Mouse (Mus musculus): ENCODE data around the gene Ppie. TPM values are rescaled to one million over a fixed set of nuclear protein-coding genes. Genes with fewer than 3 reads are reported as not detected.
A peak's percentile ranks its signal among the peaks of the same experiment; 100 is the strongest.
"Not testable (repeated sequence)": the region's sequence is repeated elsewhere in the genome, so short reads cannot be mapped to it uniquely, and the experiment has no call there.

Ppie gene
- 10 to 100 TPM; 20.7 to 22.6 TPM for total RNA-seq (2021)
- long read RNA-seq, experiment 1, transcript Ppie-201 (10 exons, 1,188 nt): major isoform, 15 of 30 reads
- long read RNA-seq, experiment 1, partial matches to known transcripts: 1 of 30 reads
- long read RNA-seq, experiment 1, other reads (novel, unspliced or antisense): 14 of 30 reads
- long read RNA-seq, experiment 2, transcript Ppie-201 (10 exons, 1,188 nt): major isoform, 20 of 27 reads
- long read RNA-seq, experiment 2, partial matches to known transcripts: 1 of 27 reads
- long read RNA-seq, experiment 2, other reads (novel, unspliced or antisense): 6 of 27 reads

- peak; percentile 58 to 68 for DNase-seq (ENCODE audit: low spot score in 2 of 2)
- intact Hi-C loops (cut with DNase I): no loop called here
Measured at GRCm38 (mm10) chr4:123139513-123140154, at the start of gene Ppie. Gene Ppie (minus strand): TSS chr4:123139951.

- intact Hi-C loops (cut with DNase I): no loop called here
- DNase-seq (ENCODE audit: low spot score in 2 of 2): peak; percentile 58 to 69
Measured at GRCm38 (mm10) chr4:123184816-123185215, 45.1 kb upstream of the Ppie start.

GRCm38 (mm10) chr4:123183239-123184056 lies 43.7 kb upstream of the Ppie start:
- intact Hi-C loops (cut with DNase I): no loop called here
- peak; percentile 87 to 95 for DNase-seq (ENCODE audit: low spot score in 2 of 2)

GRCm38 (mm10) chr4:123182328-123183238 lies 42.8 kb upstream of the Ppie start, which contains the start of gene Hpcal4:
Gene Hpcal4 (plus strand): TSS chr4:123183227.
- peak; percentile 57 to 69 for DNase-seq (ENCODE audit: low spot score in 2 of 2)
- intact Hi-C loops (cut with DNase I): no loop called here

- intact Hi-C loops (cut with DNase I): no loop called here
- no peak for DNase-seq (ENCODE audit: low spot score in 2 of 2)
Measured at GRCm38 (mm10) chr4:123171811-123172210, 32.1 kb upstream of the Ppie start.

GRCm38 (mm10) chr4:123164157-123164556 lies 24.4 kb upstream of the Ppie start:
- intact Hi-C loops (cut with DNase I): no loop called here
- DNase-seq (ENCODE audit: low spot score in 2 of 2): peak; percentile 46 to 55

- intact Hi-C loops (cut with DNase I): no loop called here
- no peak for DNase-seq (ENCODE audit: low spot score in 2 of 2)
Measured at GRCm38 (mm10) chr4:123162305-123162917, 22.7 kb upstream of the Ppie start.

GRCm38 (mm10) chr4:123161251-123161650 lies 21.5 kb upstream of the Ppie start:
- intact Hi-C loops (cut with DNase I): not testable (repeated sequence)

GRCm38 (mm10) chr4:123160571-123160970 lies 20.8 kb upstream of the Ppie start:
- intact Hi-C loops (cut with DNase I): no loop called here

More at GRCm38 (mm10) chr4:123161251-123161650, 21.5 kb upstream of the Ppie start:
- DNase-seq (ENCODE audit: low spot score in 2 of 2): not testable (repeated sequence)

GRCm38 (mm10) chr4:123155840-123156239 lies 16.1 kb upstream of the Ppie start:
- no peak for DNase-seq (ENCODE audit: low spot score in 2 of 2)

More at GRCm38 (mm10) chr4:123160571-123160970, 20.8 kb upstream of the Ppie start:
- DNase-seq (ENCODE audit: low spot score in 2 of 2): no peak

GRCm38 (mm10) chr4:123155427-123155826 lies 15.7 kb upstream of the Ppie start:
- intact Hi-C loops (cut with DNase I): loop anchor here (2.0 to 5.0 kb wide), 2 partner anchors 47 to 99 kb away; partner anchors contain the start of gene Nt5c1a
- DNase-seq (ENCODE audit: low spot score in 2 of 2): no peak

More at GRCm38 (mm10) chr4:123155840-123156239, 16.1 kb upstream of the Ppie start:
- intact Hi-C loops (cut with DNase I): loop anchor here (2.0 to 5.0 kb wide), 2 partner anchors 46 to 99 kb away; partner anchors contain the start of gene Nt5c1a

GRCm38 (mm10) chr4:123155004-123155403 lies 15.3 kb upstream of the Ppie start:
- intact Hi-C loops (cut with DNase I): loop anchor here (2.0 to 5.0 kb wide), 2 partner anchors 47 to 100 kb away; partner anchors contain the start of gene Nt5c1a
- peak; percentile 67 to 77 for DNase-seq (ENCODE audit: low spot score in 2 of 2)

- peak; percentile 75 to 85 for DNase-seq (ENCODE audit: low spot score in 2 of 2)
- intact Hi-C loops (cut with DNase I): no loop called here
Measured at GRCm38 (mm10) chr4:123152976-123153375, 13.2 kb upstream of the Ppie start.

- no peak for DNase-seq (ENCODE audit: low spot score in 2 of 2)
- intact Hi-C loops (cut with DNase I): no loop called here
Measured at GRCm38 (mm10) chr4:123152003-123152402, 12.3 kb upstream of the Ppie start.

GRCm38 (mm10) chr4:123147446-123148150 lies 7.8 kb upstream of the Ppie start:
- intact Hi-C loops (cut with DNase I): no loop called here
- DNase-seq (ENCODE audit: low spot score in 2 of 2): peak; percentile 54 to 59

- DNase-seq (ENCODE audit: low spot score in 2 of 2): no peak
- intact Hi-C loops (cut with DNase I): no loop called here
Measured at GRCm38 (mm10) chr4:123137551-123137950, 2.2 kb downstream of the Ppie start.

GRCm38 (mm10) chr4:123127051-123127450 lies 12.7 kb downstream of the Ppie start:
- intact Hi-C loops (cut with DNase I): no loop called here
- DNase-seq (ENCODE audit: low spot score in 2 of 2): no peak

GRCm38 (mm10) chr4:123126626-123127025 lies 13.1 kb downstream of the Ppie start:
- no peak for DNase-seq (ENCODE audit: low spot score in 2 of 2)

More at GRCm38 (mm10) chr4:123126626-123127025, 13.1 kb downstream of the Ppie start:
- intact Hi-C loops (cut with DNase I): no loop called here
